Mouse (Mus musculus) embryonic fibroblast, embryonic 13.5 days (primary cell): Measurements from ENCODE around the gene Magea1.

Source experiments
- CTCF ChIP-seq: IDR thresholded peaks from 2 replicates; pipeline ENCODE4 v1.5.1; 2011; ENCODE audit warnings: mild to moderate bottlenecking, control low read depth, low read length, moderate library complexity, borderline replicate concordance; ENCODE audit not compliant: insufficient read depth
- POLR2A ChIP-seq: IDR thresholded peaks from 2 replicates; pipeline ENCODE4 v1.6.1; 2011; ENCODE audit warnings: low read depth, mild to moderate bottlenecking, control low read depth, low read length, moderate library complexity

DNA sequence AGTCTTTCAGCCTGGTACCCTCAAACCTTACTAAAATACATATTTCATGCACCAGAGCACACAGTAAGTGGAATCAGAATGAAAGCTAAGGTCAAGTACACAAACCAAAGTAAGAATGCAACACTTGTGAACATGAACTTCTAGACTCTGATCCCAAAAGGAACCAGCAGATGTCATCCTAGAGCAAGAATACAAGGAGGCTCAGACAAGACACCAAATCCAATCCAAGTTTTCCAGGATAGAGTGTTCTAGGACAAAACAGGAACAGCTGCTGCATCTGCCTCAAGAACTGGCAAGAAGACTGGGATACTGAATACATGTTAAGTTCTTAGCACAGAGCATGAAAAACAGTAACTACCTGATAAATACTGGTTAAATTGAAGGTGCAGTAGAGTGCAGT lies 8.4 kb upstream of the Magea1 start:
- TF ChIP-seq POLR2A (no peak), CTCF (no peak)
